Mouse (Mus musculus): ENCODE measurements at regions not wholly inside any gene's neighbourhood (a gene's known extent, or its start where the extent isn't known, plus 50 kb on each side); places are given as distances from the start of the nearest gene placed in this dataset.

- DNase-seq (ENCODE audit: low spot score in 2 of 2): no peak
These were observed 52.6 kb upstream of the Cnih3 start for GRCm38 (mm10) chr1:181299826-181300225.

- no peak for DNase-seq (ENCODE audit: low spot score in 2 of 2)
These were observed 50.3 kb upstream of the Cnih3 start for GRCm38 (mm10) chr1:181302151-181302550.

Measured in frontal cortex, postnatal 25 days (tissue).